Mouse (Mus musculus): ENCODE results near the gene Ikzf2. TPM values are rescaled to one million over a fixed set of nuclear protein-coding genes. Genes with fewer than 3 reads are reported as not detected.

Ikzf2 gene
- polyA plus RNA-seq, 1 experiment from 2014 or later, result 2.6 TPM

Other genes with a start within 250 kb of the Ikzf2 start
- gene Spag16, start 139.7 kb upstream of the Ikzf2 start, polyA plus RNA-seq (2016; fragmentation: Nextera tagmentation; extraction: Ambion mirVana), result 0.66 and 0.83 TPM in 2 replicates

Data from heart, embryonic 12.5 days (tissue).